Mouse (Mus musculus): ENCODE measurements around the gene Brox.

DNA sequence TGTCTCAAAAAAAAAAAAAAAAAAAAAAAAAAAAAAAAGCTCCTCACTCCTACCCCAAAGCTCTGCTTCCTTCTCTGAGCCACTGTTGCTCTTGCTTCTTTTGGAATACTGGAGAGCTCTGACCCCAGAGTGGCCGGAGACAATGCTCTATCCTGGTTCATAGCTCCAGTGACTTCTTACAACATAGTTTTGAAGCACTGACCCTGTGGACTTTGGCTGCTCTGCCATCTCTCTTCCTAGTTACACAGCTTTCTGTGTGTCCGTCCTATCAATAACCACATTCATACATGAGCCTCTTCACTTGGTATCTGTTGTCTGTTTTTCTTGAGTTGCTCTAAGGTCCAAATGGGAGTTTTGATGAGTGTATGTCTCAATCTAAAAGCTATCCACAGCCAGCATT is 15.0 kb upstream of the Brox start:
- TF ChIP-seq CTCF (IDR thresholded peaks at IDR 0.05; ENCODE audit: insufficient read depth, low read depth, low read length): no peak
- TF ChIP-seq POLR2A (IDR thresholded peaks at IDR 0.05; ENCODE audit: insufficient read depth, low read depth, low read length): no peak

Measured in olfactory bulb, adult 2 months (tissue).